Mouse (Mus musculus) T-helper 2 cell (primary cell): ENCODE data around the gene Mertk.

Source experiments
- in situ Hi-C: fragments of 300-600 bp; cut with MboI, MseI; formaldehyde crosslinking; loops from one replicate; pipeline ENCODE4 v1.15.1; 2025; ENCODE audit warnings: high pct_unique_total_duplicates

Mertk gene

GRCm38 (mm10) chr2:128765787-128766186 is 67.0 kb downstream of the Mertk start:
- in situ Hi-C loops = no loop called here

- in situ Hi-C loops = no loop called here
These were observed 69.9 kb downstream of the Mertk start for GRCm38 (mm10) chr2:128768545-128769247.

GRCm38 (mm10) chr2:128770557-128770956 is 71.8 kb downstream of the Mertk start:
- in situ Hi-C loops = no loop called here

- in situ Hi-C loops = no loop called here
These were observed 72.3 kb downstream of the Mertk start for GRCm38 (mm10) chr2:128771048-128771447.

GRCm38 (mm10) chr2:128771750-128772338 is 73.1 kb downstream of the Mertk start:
- in situ Hi-C loops = no loop called here

GRCm38 (mm10) chr2:128782231-128782630 is 83.5 kb downstream of the Mertk start:
- in situ Hi-C loops = no loop called here

GRCm38 (mm10) chr2:128783660-128784345 is 85.0 kb downstream of the Mertk start:
- in situ Hi-C loops = no loop called here

- in situ Hi-C loops = no loop called here
These were observed 86.1 kb downstream of the Mertk start for GRCm38 (mm10) chr2:128784814-128785213.

- in situ Hi-C loops = no loop called here
These were observed 87.6 kb downstream of the Mertk start for GRCm38 (mm10) chr2:128786341-128786740.

GRCm38 (mm10) chr2:128786795-128787194 is 88.0 kb downstream of the Mertk start:
- in situ Hi-C loops = no loop called here

GRCm38 (mm10) chr2:128787805-128788204 is 89.0 kb downstream of the Mertk start:
- in situ Hi-C loops = no loop called here

GRCm38 (mm10) chr2:128790875-128791614 is 92.3 kb downstream of the Mertk start:
- in situ Hi-C loops = no loop called here

- in situ Hi-C loops = no loop called here
These were observed 95.2 kb downstream of the Mertk start for GRCm38 (mm10) chr2:128793958-128794357.

- in situ Hi-C loops = no loop called here
These were observed 97.7 kb downstream of the Mertk start for GRCm38 (mm10) chr2:128796463-128796862.

GRCm38 (mm10) chr2:128803441-128803840 is 104.7 kb downstream of the Mertk start:
- in situ Hi-C loops = no loop called here

- in situ Hi-C loops = no loop called here
These were observed 106.6 kb downstream of the Mertk start for GRCm38 (mm10) chr2:128805341-128805740.

GRCm38 (mm10) chr2:128806561-128806960 is 107.8 kb downstream of the Mertk start:
- in situ Hi-C loops = no loop called here

- in situ Hi-C loops = no loop called here
These were observed 114.0 kb downstream of the Mertk start for GRCm38 (mm10) chr2:128812761-128813160.

- in situ Hi-C loops = loop anchor here (5.0 kb wide), 1 partner anchor 124 kb away; no protein-coding TSS in a partner anchor
These were observed 117.6 kb downstream of the Mertk start for GRCm38 (mm10) chr2:128816311-128816710.

- in situ Hi-C loops = loop anchor here (5.0 kb wide), 1 partner anchor 125 kb away; no protein-coding TSS in a partner anchor
These were observed 118.2 kb downstream of the Mertk start for GRCm38 (mm10) chr2:128816916-128817315.

GRCm38 (mm10) chr2:128817387-128817785 is 118.6 kb downstream of the Mertk start:
- in situ Hi-C loops = loop anchor here (5.0 kb wide), 1 partner anchor 125 kb away; no protein-coding TSS in a partner anchor
